Mouse (Mus musculus) liver, embryonic 14.5 days (tissue): ENCODE measurements around the gene Tat.

Experiments
- CTCF ChIP-seq: IDR thresholded peaks from 2 replicates; pipeline ENCODE4 v1.5.1; 2016; ENCODE audit warnings: antibody characterized with exemption, low read depth, control low read depth
- EP300 ChIP-seq: IDR thresholded peaks from 2 replicates; pipeline ENCODE4 v1.6.1; 2016; ENCODE audit warnings: antibody characterized with exemption, low read depth

GRCm38 (mm10) chr8:109998066-109998465, 7.8 kb downstream of the Tat start:
- TF ChIP-seq CTCF (no peak), EP300 (no peak)
